Mouse (Mus musculus) CD4-positive, CD25-positive, alpha-beta regulatory T cell, adult 2 months (primary cell): ENCODE measurements at regions not wholly inside any gene's neighbourhood (a gene's known extent, or its start where the extent isn't known, plus 50 kb on each side); places are given as distances from the start of the nearest gene placed in this dataset.

Source experiments
- DNase-seq: peaks from one replicate; pipeline ENCODE4 v3.0.0-alpha.2; 2012; ENCODE audit warnings: low read depth, low spot score

GRCm38 (mm10) chr15:62098791-62099660 lies 1176.2 kb upstream of the A1bg start:
- no peak for DNase-seq

GRCm38 (mm10) chr15:62096778-62097177 lies 1174.0 kb upstream of the A1bg start:
- DNase-seq, result peak; percentile 18

- DNase-seq, result no peak
Measured at GRCm38 (mm10) chr15:62095198-62095597, 1172.4 kb upstream of the A1bg start.

GRCm38 (mm10) chr15:62093672-62094071 lies 1170.9 kb upstream of the A1bg start:
- DNase-seq, result no peak

GRCm38 (mm10) chr15:62092671-62093185 lies 1169.9 kb upstream of the A1bg start:
- peak; percentile 69 for DNase-seq

GRCm38 (mm10) chr15:62091746-62092659 lies 1169.2 kb upstream of the A1bg start:
- peak; percentile 63 for DNase-seq

- DNase-seq, result peak; percentile 32
Measured at GRCm38 (mm10) chr15:62091144-62091543, 1168.3 kb upstream of the A1bg start.

GRCm38 (mm10) chr15:62088341-62088740 lies 1165.5 kb upstream of the A1bg start:
- DNase-seq, result no peak

GRCm38 (mm10) chr15:62087755-62088154 lies 1164.9 kb upstream of the A1bg start:
- no peak for DNase-seq

GRCm38 (mm10) chr15:62086037-62086436 lies 1163.2 kb upstream of the A1bg start:
- DNase-seq, result no peak

GRCm38 (mm10) chr15:62083347-62083746 lies 1160.5 kb upstream of the A1bg start:
- DNase-seq, result no peak

- no peak for DNase-seq
Measured at GRCm38 (mm10) chr15:62082539-62082938, 1159.7 kb upstream of the A1bg start.

- DNase-seq, result peak; percentile 17
Measured at GRCm38 (mm10) chr15:62079155-62080109, 1156.6 kb upstream of the A1bg start.

GRCm38 (mm10) chr15:62076552-62077234 lies 1153.9 kb upstream of the A1bg start:
- DNase-seq, result no peak

- DNase-seq, result no peak
Measured at GRCm38 (mm10) chr15:62074735-62075134, 1151.9 kb upstream of the A1bg start.

GRCm38 (mm10) chr15:62073595-62073994 lies 1150.8 kb upstream of the A1bg start:
- DNase-seq, result no peak

GRCm38 (mm10) chr15:62071311-62071710 lies 1148.5 kb upstream of the A1bg start:
- DNase-seq, result no peak

GRCm38 (mm10) chr15:62068422-62069160 lies 1145.8 kb upstream of the A1bg start:
- no peak for DNase-seq

- DNase-seq, result no peak
Measured at GRCm38 (mm10) chr15:62064399-62064798, 1141.6 kb upstream of the A1bg start.

- DNase-seq, result no peak
Measured at GRCm38 (mm10) chr15:62057449-62057848, 1134.6 kb upstream of the A1bg start.
